Mouse (Mus musculus) ovary, adult 2 months (tissue): ENCODE results near the gene Ints5. TPM values are rescaled to one million over a fixed set of nuclear protein-coding genes. Genes with fewer than 3 reads are reported as not detected.

Experiments
- polyA plus RNA-seq: library from polyadenylated mRNA; depleted of rRNA; stranded (reverse); fragments of >200 nt; gene quantifications from 2 replicates; pipeline ENCODE4 v1.2.3, GENCODE M21; 2012; rRNA removed

Ints5 gene
- 37.5 and 40.2 TPM in 2 replicates for polyA plus RNA-seq

GRCm38 (mm10) chr19:8892829-8893766 lies at the start of gene Ints5:
TSS of gene Ints5 (plus strand) at chr19:8893005.

GRCm38 (mm10) chr19:8850402-8850901 lies 42.4 kb upstream of the Ints5 start, which contains the start of gene Lrrn4cl:
TSS of gene Lrrn4cl (plus strand) at chr19:8850768.

GRCm38 (mm10) chr19:8871267-8872186 lies 21.3 kb upstream of the Ints5 start, which contains the start of gene Ubxn1:
TSS of gene Ubxn1 (plus strand) at chr19:8871496.

GRCm38 (mm10) chr19:8880311-8881033 lies 12.3 kb upstream of the Ints5 start, which contains the start of gene Uqcc3:
TSS of gene Uqcc3 (minus strand) at chr19:8880923.

GRCm38 (mm10) chr19:8883616-8884015 lies 9.2 kb upstream of the Ints5 start, which contains the start of the genes Lbhd1 and Gm49403:
TSS of gene Lbhd1 (plus strand) at chr19:8883732.
TSS of gene Gm49403 (plus strand) at chr19:8883930.

GRCm38 (mm10) chr19:8888511-8889385 lies 4.1 kb upstream of the Ints5 start, which contains the start of the genes 1810009A15Rik and Gm49416:
TSS of gene 1810009A15Rik (plus strand) at chr19:8888853.
TSS of gene Gm49416 (plus strand) at chr19:8888926.

GRCm38 (mm10) chr19:8897865-8898495 lies 5.2 kb downstream of the Ints5 start, which contains the start of gene Ganab:
TSS of gene Ganab (plus strand) at chr19:8898071.

GRCm38 (mm10) chr19:8920073-8920736 lies 27.4 kb downstream of the Ints5 start, which contains the start of gene B3gat3:
TSS of gene B3gat3 (plus strand) at chr19:8920374.

GRCm38 (mm10) chr19:8929224-8930088 lies 36.7 kb downstream of the Ints5 start, which contains the start of the genes Rom1 and Eml3:
TSS of gene Rom1 (minus strand) at chr19:8929356.
TSS of gene Eml3 (plus strand) at chr19:8929552.

GRCm38 (mm10) chr19:8941515-8942217 lies 48.9 kb downstream of the Ints5 start, which contains the start of gene Mta2:
TSS of gene Mta2 (plus strand) at chr19:8941875.

Other genes starting within 250 kb of the Ints5 start
- gene Chrm1, start 229.2 kb upstream of the Ints5 start, polyA plus RNA-seq: 0.27 and 0.39 TPM in 2 replicates
- gene Slc3a2, start 169.6 kb upstream of the Ints5 start, polyA plus RNA-seq: 264 and 289 TPM in 2 replicates
- gene Wdr74, start 157.2 kb upstream of the Ints5 start, polyA plus RNA-seq: 39.6 and 45.2 TPM in 2 replicates
- gene 1700092M07Rik, start 152.3 kb upstream of the Ints5 start, polyA plus RNA-seq: not detected in 2 replicates
- 114 and 132 TPM in 2 replicates for gene Stx5a, start 151.6 kb upstream of the Ints5 start, polyA plus RNA-seq
- gene Nxf1, start 135.9 kb upstream of the Ints5 start, polyA plus RNA-seq: 61.6 and 71.3 TPM in 2 replicates
- gene Tmem223, start 122.0 kb upstream of the Ints5 start, polyA plus RNA-seq: 276 and 327 TPM in 2 replicates
- 127 and 136 TPM in 2 replicates for gene Tmem179b, start 118.5 kb upstream of the Ints5 start, polyA plus RNA-seq
- 26.9 and 28.3 TPM in 2 replicates for gene Taf6l, start 106.6 kb upstream of the Ints5 start, polyA plus RNA-seq
- gene Polr2g, start 94.4 kb upstream of the Ints5 start, polyA plus RNA-seq: 24.6 and 45.5 TPM in 2 replicates
- gene Zbtb3, start 90.5 kb upstream of the Ints5 start, polyA plus RNA-seq: 3.0 and 3.2 TPM in 2 replicates
- gene Ttc9c, start 73.7 kb upstream of the Ints5 start, polyA plus RNA-seq: 12.5 and 19.6 TPM in 2 replicates
- 16.0 and 24.5 TPM in 2 replicates for gene Hnrnpul2, start 73.0 kb upstream of the Ints5 start, polyA plus RNA-seq
- 0.68 TPM in 1 of 2 replicates, not detected in the other for gene AC129217.1, start 63.2 kb upstream of the Ints5 start, polyA plus RNA-seq
- gene Bscl2, start 55.5 kb upstream of the Ints5 start, polyA plus RNA-seq: 183 and 186 TPM in 2 replicates
- 1.5 and 1.9 TPM in 2 replicates for gene Gng3, start 53.8 kb upstream of the Ints5 start, polyA plus RNA-seq
- 3.2 and 4.4 TPM in 2 replicates for gene Lrrn4cl, start 42.2 kb upstream of the Ints5 start, polyA plus RNA-seq
- gene Ubxn1, start 21.5 kb upstream of the Ints5 start, polyA plus RNA-seq: 115 and 129 TPM in 2 replicates
- gene Uqcc3, start 12.1 kb upstream of the Ints5 start, polyA plus RNA-seq: 22.7 and 33.5 TPM in 2 replicates
- 0.85 and 1.2 TPM in 2 replicates for gene Lbhd1, start 9.3 kb upstream of the Ints5 start, polyA plus RNA-seq
- gene Gm49403, start 9.1 kb upstream of the Ints5 start, polyA plus RNA-seq: not detected in 2 replicates
- 19.1 and 24.3 TPM in 2 replicates for gene 1810009A15Rik, start 4.2 kb upstream of the Ints5 start, polyA plus RNA-seq
- gene Gm49416, start 4.1 kb upstream of the Ints5 start, polyA plus RNA-seq: not detected in 2 replicates
- gene Ganab, start 5.1 kb downstream of the Ints5 start, polyA plus RNA-seq: 135 and 159 TPM in 2 replicates
- gene B3gat3, start 27.4 kb downstream of the Ints5 start, polyA plus RNA-seq: 118 and 124 TPM in 2 replicates
- 23.4 and 23.7 TPM in 2 replicates for gene Rom1, start 36.4 kb downstream of the Ints5 start, polyA plus RNA-seq
- 73.5 and 83.4 TPM in 2 replicates for gene Eml3, start 36.5 kb downstream of the Ints5 start, polyA plus RNA-seq
- 21.7 and 22.8 TPM in 2 replicates for gene Mta2, start 48.9 kb downstream of the Ints5 start, polyA plus RNA-seq
- gene Tut1, start 60.8 kb downstream of the Ints5 start, polyA plus RNA-seq: 24.1 and 25.9 TPM in 2 replicates
- 306 and 361 TPM in 2 replicates for gene Eef1g, start 74.0 kb downstream of the Ints5 start, polyA plus RNA-seq
- 16.0 and 16.5 TPM in 2 replicates for gene Ahnak, start 96.3 kb downstream of the Ints5 start, polyA plus RNA-seq
- gene Scgb1a1, start 195.0 kb downstream of the Ints5 start, polyA plus RNA-seq: 5.3 TPM in 1 of 2 replicates, not detected in the other
- gene Asrgl1, start 242.6 kb downstream of the Ints5 start, polyA plus RNA-seq: 2.3 and 2.6 TPM in 2 replicates